Mouse (Mus musculus): Measurements from ENCODE around the gene Wrnip1. TPM values are rescaled to one million over a fixed set of nuclear protein-coding genes. Genes with fewer than 3 reads are reported as not detected.

Wrnip1 gene
- polyA plus RNA-seq, 1 experiment from 2014 or later, result 15.8 TPM

GRCm38 (mm10) chr13:32799131-32799530 is 2.7 kb upstream of the Wrnip1 start:
- ATAC-seq (ENCODE audit: insufficient number of reproducible peaks, insufficient read depth, low FRiP score, low read depth), result no peak
- 59% methylated on average over 2 of the region's 2 CpGs for WGBS
- no peaks in the 10 kb centered on the region for H3K27me3 ChIP-seq (ENCODE audit: control insufficient read depth, insufficient read depth, low read length)

GRCm38 (mm10) chr13:32800859-32801258 is 979 bp upstream of the Wrnip1 start:
- H3K27ac ChIP-seq (ENCODE audit: low read length), result no peak overlapping the region

More at GRCm38 (mm10) chr13:32799131-32799530, 2.7 kb upstream of the Wrnip1 start:
- H3K27ac ChIP-seq (ENCODE audit: low read length), result no peak overlapping the region
- H3K4me3 ChIP-seq (ENCODE audit: low read depth, low read length), result no peak overlapping the region
- H3K9me3 ChIP-seq (ENCODE audit: control insufficient read depth, low read depth, low read length), result no peaks in the 10 kb centered on the region
- no peak overlapping the region for H3K4me2 ChIP-seq (replicated peaks; ENCODE audit: low read depth, low read length)
- no peak overlapping the region for H3K9ac ChIP-seq (replicated peaks; ENCODE audit: low read depth, low read length)
- H3K36me3 ChIP-seq (ENCODE audit: control insufficient read depth, insufficient read depth, low read length), result no peaks in the 10 kb centered on the region
- H3K4me1 ChIP-seq (ENCODE audit: control insufficient read depth, insufficient read depth, low read length), result peaks cover 16% of the 10 kb centered on the region; the same call in 1 of the 2 replicates

GRCm38 (mm10) chr13:32802259-32803081 is 632 bp downstream of the Wrnip1 start, which contains the start of gene D930007J09Rik:
Gene D930007J09Rik (minus strand): TSS chr13:32802849.
- H3K9ac ChIP-seq (replicated peaks; ENCODE audit: low read depth, low read length), result peak within 1 kb of the TSS; percentile 80
- peak within 1 kb of the TSS; percentile 82 for H3K4me2 ChIP-seq (replicated peaks; ENCODE audit: low read depth, low read length)
- WGBS, result under 1% methylated on average over 93 of the region's 95 CpGs
- peaks cover 17% of the 10 kb centered on the region; the same call in 1 of the 2 replicates for H3K4me1 ChIP-seq (ENCODE audit: control insufficient read depth, insufficient read depth, low read length)
- peak within 1 kb of the TSS; percentile 85 for H3K4me3 ChIP-seq (ENCODE audit: low read depth, low read length)
- H3K9me3 ChIP-seq (ENCODE audit: control insufficient read depth, low read depth, low read length), result no peaks in the 10 kb centered on the region
- H3K27me3 ChIP-seq (ENCODE audit: control insufficient read depth, insufficient read depth, low read length), result no peaks in the 10 kb centered on the region
- peak within 1 kb of the TSS; percentile 71 for H3K27ac ChIP-seq (ENCODE audit: low read length)
- peaks cover 10% of the 10 kb centered on the region for H3K36me3 ChIP-seq (ENCODE audit: control insufficient read depth, insufficient read depth, low read length)
- peak; percentile 67 for ATAC-seq (ENCODE audit: insufficient number of reproducible peaks, insufficient read depth, low FRiP score, low read depth)

More at GRCm38 (mm10) chr13:32800859-32801258, 979 bp upstream of the Wrnip1 start:
- ATAC-seq (ENCODE audit: insufficient number of reproducible peaks, insufficient read depth, low FRiP score, low read depth), result no peak
- Histone ChIP-seq H3K4me2 (replicated peaks; ENCODE audit: low read depth, low read length) (peak overlapping the region; percentile 64), H3K36me3 (ENCODE audit: control insufficient read depth, insufficient read depth, low read length) (no peaks in the 10 kb centered on the region), H3K4me3 (ENCODE audit: low read depth, low read length) (peak overlapping the region; percentile 85; the same call in 1 of the 2 replicates), H3K9me3 (ENCODE audit: control insufficient read depth, low read depth, low read length) (no peaks in the 10 kb centered on the region), H3K9ac (replicated peaks; ENCODE audit: low read depth, low read length) (no peak overlapping the region), H3K4me1 (ENCODE audit: control insufficient read depth, insufficient read depth, low read length) (peaks cover 17% of the 10 kb centered on the region; the same call in 1 of the 2 replicates), H3K27me3 (ENCODE audit: control insufficient read depth, insufficient read depth, low read length) (no peaks in the 10 kb centered on the region)

- Histone ChIP-seq H3K27me3 (ENCODE audit: control insufficient read depth, insufficient read depth, low read length) (no peaks in the 10 kb centered on the region), H3K4me1 (ENCODE audit: control insufficient read depth, insufficient read depth, low read length) (peaks cover 17% of the 10 kb centered on the region; the same call in 1 of the 2 replicates), H3K36me3 (ENCODE audit: control insufficient read depth, insufficient read depth, low read length) (peaks cover 19% of the 10 kb centered on the region), H3K4me2 (replicated peaks; ENCODE audit: low read depth, low read length) (peak overlapping the region; percentile 82), H3K9ac (replicated peaks; ENCODE audit: low read depth, low read length) (no peak overlapping the region), H3K9me3 (ENCODE audit: control insufficient read depth, low read depth, low read length) (no peaks in the 10 kb centered on the region), H3K27ac (ENCODE audit: low read length) (no peak overlapping the region), H3K4me3 (ENCODE audit: low read depth, low read length) (peak overlapping the region; percentile 85)
- no peak for ATAC-seq (ENCODE audit: insufficient number of reproducible peaks, insufficient read depth, low FRiP score, low read depth)
- WGBS, result 77% methylated on average over 4 of the region's 4 CpGs
Measured at GRCm38 (mm10) chr13:32803701-32804345, 2.0 kb downstream of the Wrnip1 start.

- 90% methylated on average over 7 of the region's 7 CpGs for WGBS
- Histone ChIP-seq H3K4me1 (ENCODE audit: control insufficient read depth, insufficient read depth, low read length) (peaks cover 13% of the 10 kb centered on the region; the same call in 1 of the 2 replicates), H3K4me3 (ENCODE audit: low read depth, low read length) (no peak overlapping the region), H3K36me3 (ENCODE audit: control insufficient read depth, insufficient read depth, low read length) (peaks cover 20% of the 10 kb centered on the region), H3K9ac (replicated peaks; ENCODE audit: low read depth, low read length) (no peak overlapping the region), H3K9me3 (ENCODE audit: control insufficient read depth, low read depth, low read length) (no peaks in the 10 kb centered on the region), H3K4me2 (replicated peaks; ENCODE audit: low read depth, low read length) (no peak overlapping the region), H3K27ac (ENCODE audit: low read length) (no peak overlapping the region), H3K27me3 (ENCODE audit: control insufficient read depth, insufficient read depth, low read length) (no peaks in the 10 kb centered on the region)
- ATAC-seq (ENCODE audit: insufficient number of reproducible peaks, insufficient read depth, low FRiP score, low read depth), result no peak
Measured at GRCm38 (mm10) chr13:32806820-32807219, 5.0 kb downstream of the Wrnip1 start.

GRCm38 (mm10) chr13:32807624-32808023 is 5.8 kb downstream of the Wrnip1 start:
- Histone ChIP-seq H3K4me3 (ENCODE audit: low read depth, low read length) (no peak overlapping the region), H3K27me3 (ENCODE audit: control insufficient read depth, insufficient read depth, low read length) (no peaks in the 10 kb centered on the region), H3K4me2 (replicated peaks; ENCODE audit: low read depth, low read length) (no peak overlapping the region), H3K9me3 (ENCODE audit: control insufficient read depth, low read depth, low read length) (no peaks in the 10 kb centered on the region), H3K27ac (ENCODE audit: low read length) (no peak overlapping the region), H3K36me3 (ENCODE audit: control insufficient read depth, insufficient read depth, low read length) (peaks cover 20% of the 10 kb centered on the region), H3K9ac (replicated peaks; ENCODE audit: low read depth, low read length) (no peak overlapping the region), H3K4me1 (ENCODE audit: control insufficient read depth, insufficient read depth, low read length) (peaks cover 13% of the 10 kb centered on the region; the same call in 1 of the 2 replicates)
- 90% methylated on average over 3 of the region's 3 CpGs for WGBS
- no peak for ATAC-seq (ENCODE audit: insufficient number of reproducible peaks, insufficient read depth, low FRiP score, low read depth)

GRCm38 (mm10) chr13:32819241-32819640 is 17.4 kb downstream of the Wrnip1 start:
- Histone ChIP-seq H3K9me3 (ENCODE audit: control insufficient read depth, low read depth, low read length) (no peaks in the 10 kb centered on the region), H3K36me3 (ENCODE audit: control insufficient read depth, insufficient read depth, low read length) (peaks cover 44% of the 10 kb centered on the region), H3K4me2 (replicated peaks; ENCODE audit: low read depth, low read length) (no peak overlapping the region), H3K4me3 (ENCODE audit: low read depth, low read length) (no peak overlapping the region), H3K27me3 (ENCODE audit: control insufficient read depth, insufficient read depth, low read length) (no peaks in the 10 kb centered on the region), H3K27ac (ENCODE audit: low read length) (no peak overlapping the region), H3K9ac (replicated peaks; ENCODE audit: low read depth, low read length) (no peak overlapping the region), H3K4me1 (ENCODE audit: control insufficient read depth, insufficient read depth, low read length) (no peaks in the 10 kb centered on the region)
- WGBS, result 97% methylated on average over 3 of the region's 3 CpGs
- no peak for ATAC-seq (ENCODE audit: insufficient number of reproducible peaks, insufficient read depth, low FRiP score, low read depth)

- 87% methylated on average over 5 of the region's 5 CpGs for WGBS
- H3K4me2 ChIP-seq (replicated peaks; ENCODE audit: low read depth, low read length), result no peak overlapping the region
- no peak for ATAC-seq (ENCODE audit: insufficient number of reproducible peaks, insufficient read depth, low FRiP score, low read depth)
- no peak overlapping the region for H3K4me3 ChIP-seq (ENCODE audit: low read depth, low read length)
- H3K27me3 ChIP-seq (ENCODE audit: control insufficient read depth, insufficient read depth, low read length), result no peaks in the 10 kb centered on the region
- peaks cover 42% of the 10 kb centered on the region for H3K36me3 ChIP-seq (ENCODE audit: control insufficient read depth, insufficient read depth, low read length)
- no peaks in the 10 kb centered on the region for H3K9me3 ChIP-seq (ENCODE audit: control insufficient read depth, low read depth, low read length)
- H3K27ac ChIP-seq (ENCODE audit: low read length), result no peak overlapping the region
- H3K4me1 ChIP-seq (ENCODE audit: control insufficient read depth, insufficient read depth, low read length), result no peaks in the 10 kb centered on the region
- no peak overlapping the region for H3K9ac ChIP-seq (replicated peaks; ENCODE audit: low read depth, low read length)
Measured at GRCm38 (mm10) chr13:32819926-32820325, 18.1 kb downstream of the Wrnip1 start.

All from stomach, embryonic 14.5 days (tissue).